Mouse (Mus musculus): ENCODE measurements around the gene Als2cl. TPM values are rescaled to one million over a fixed set of nuclear protein-coding genes. Genes with fewer than 3 reads are reported as not detected.

Als2cl gene
- polyA plus RNA-seq, 1 experiment, result 0.02 TPM

DNA sequence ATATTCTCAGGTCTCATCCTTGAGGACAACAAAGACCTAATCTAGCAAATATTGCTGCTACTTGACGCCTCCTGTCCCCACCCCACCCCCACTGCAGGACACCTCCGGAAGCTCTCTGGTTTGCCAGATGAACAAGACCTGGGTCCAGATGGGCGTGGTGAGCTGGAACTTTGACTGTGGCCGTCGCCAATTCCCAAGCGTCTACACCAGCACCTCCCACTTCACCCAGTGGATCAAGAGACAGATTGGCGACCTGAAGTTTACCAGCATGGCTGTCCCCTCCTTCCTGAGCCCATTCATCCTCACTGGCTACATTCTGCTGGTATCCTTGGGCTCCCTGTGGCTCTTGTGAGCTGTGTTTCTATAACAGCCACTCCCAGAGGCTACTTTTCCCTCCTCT is 23.8 kb upstream of the Als2cl start:
- H3K4me3 ChIP-seq (replicated peaks), result no peak overlapping the region
- peaks cover 23% of the 10 kb centered on the region for H3K4me1 ChIP-seq (ENCODE audit: control insufficient read depth)
- no peaks in the 10 kb centered on the region for H3K9me3 ChIP-seq (ENCODE audit: control insufficient read depth, low read length)
- peaks cover 13% of the 10 kb centered on the region for H3K27me3 ChIP-seq (ENCODE audit: control insufficient read depth)
- H3K36me3 ChIP-seq (ENCODE audit: control insufficient read depth), result no peaks in the 10 kb centered on the region
- no peak for TF ChIP-seq TAL1 (IDR thresholded peaks at IDR 0.05; ENCODE audit: low read length)
- no peak for TF ChIP-seq GATA1 (IDR thresholded peaks at IDR 0.05; ENCODE audit: low read length)

- Histone ChIP-seq H3K4me1 (ENCODE audit: control insufficient read depth) (peaks cover 23% of the 10 kb centered on the region), H3K27me3 (ENCODE audit: control insufficient read depth) (peaks cover 13% of the 10 kb centered on the region), H3K4me3 (replicated peaks) (no peak overlapping the region), H3K36me3 (ENCODE audit: control insufficient read depth) (no peaks in the 10 kb centered on the region), H3K9me3 (ENCODE audit: control insufficient read depth, low read length) (no peaks in the 10 kb centered on the region)
- TF ChIP-seq GATA1 (IDR thresholded peaks at IDR 0.05; ENCODE audit: low read length), result no peak
- TF ChIP-seq TAL1 (IDR thresholded peaks at IDR 0.05; ENCODE audit: low read length), result no peak
Measured at GRCm38 (mm10) chr9:110856920-110857319, 22.8 kb upstream of the Als2cl start.

DNA sequence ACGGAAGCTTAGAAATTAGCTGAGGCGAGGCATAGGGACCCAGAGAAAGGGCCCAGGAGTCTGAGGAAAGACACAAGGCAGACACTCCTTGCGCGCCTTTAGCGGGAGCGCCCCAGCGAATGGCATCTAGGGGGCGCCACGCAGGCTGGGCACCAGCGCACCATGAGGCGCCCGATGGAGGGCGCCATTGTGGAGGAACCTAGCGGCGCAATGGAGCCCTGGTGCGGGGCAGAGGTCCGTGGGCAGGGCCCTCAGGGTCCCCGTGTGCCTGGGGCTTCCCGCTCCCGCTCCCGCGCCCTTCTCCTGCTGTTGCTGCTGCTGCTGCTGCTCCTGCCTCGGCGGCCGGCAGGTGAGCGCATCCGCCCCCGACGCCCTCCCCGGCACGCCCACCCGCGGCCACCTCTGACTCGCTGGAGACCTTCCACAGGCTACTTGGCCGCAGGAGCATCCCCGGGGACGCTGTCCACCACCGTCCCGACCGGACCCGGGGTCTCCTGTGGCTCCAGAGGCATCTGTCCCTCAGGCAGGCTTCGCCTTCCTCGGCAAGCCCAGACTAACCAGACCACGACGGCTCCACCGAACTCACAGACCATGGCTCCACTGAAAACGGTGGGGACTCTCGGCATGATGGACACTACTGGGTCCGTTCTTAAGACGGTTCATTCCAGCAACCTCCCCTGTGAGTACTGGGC is 21.7 kb upstream of the Als2cl start, which contains the start of gene Prss50:
Gene Prss50, plus strand, starts transcription at position 187 of the 692 bp plus-strand sequence.
- Histone ChIP-seq H3K27me3 (ENCODE audit: control insufficient read depth) (peaks cover 13% of the 10 kb centered on the region), H3K36me3 (ENCODE audit: control insufficient read depth) (no peaks in the 10 kb centered on the region), H3K4me3 (replicated peaks) (peak within 1 kb of the TSS; percentile 55), H3K9me3 (ENCODE audit: control insufficient read depth, low read length) (no peaks in the 10 kb centered on the region), H3K4me1 (ENCODE audit: control insufficient read depth) (peaks cover 23% of the 10 kb centered on the region)
- no peak for TF ChIP-seq GATA1 (IDR thresholded peaks at IDR 0.05; ENCODE audit: low read length)
- no peak for TF ChIP-seq TAL1 (IDR thresholded peaks at IDR 0.05; ENCODE audit: low read length)

DNA sequence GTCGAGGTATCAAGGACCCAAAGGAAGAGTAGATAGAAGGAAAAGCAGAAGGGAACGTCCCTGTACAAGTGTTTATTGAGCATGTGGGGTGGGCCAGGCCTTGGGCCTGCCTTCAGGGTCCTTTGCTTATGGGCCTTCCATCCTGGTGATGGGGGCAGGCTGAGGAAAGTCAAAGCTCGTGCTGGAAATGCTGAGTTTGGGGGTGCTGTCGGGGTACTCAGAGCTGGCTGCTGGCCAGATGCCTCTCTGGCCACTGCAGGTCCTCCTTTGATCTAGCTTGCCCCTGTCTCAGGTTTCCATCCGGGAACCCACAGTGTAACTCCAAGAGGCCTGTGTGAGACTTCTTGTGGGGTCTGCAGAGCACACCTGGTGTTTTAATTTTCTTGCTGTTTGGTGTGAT is 21.1 kb upstream of the Als2cl start:
- Histone ChIP-seq H3K4me1 (ENCODE audit: control insufficient read depth) (peaks cover 23% of the 10 kb centered on the region), H3K9me3 (ENCODE audit: control insufficient read depth, low read length) (no peaks in the 10 kb centered on the region), H3K36me3 (ENCODE audit: control insufficient read depth) (no peaks in the 10 kb centered on the region), H3K4me3 (replicated peaks) (no peak overlapping the region), H3K27me3 (ENCODE audit: control insufficient read depth) (peaks cover 13% of the 10 kb centered on the region)
- TF ChIP-seq GATA1 (IDR thresholded peaks at IDR 0.05; ENCODE audit: low read length) (no peak), TAL1 (IDR thresholded peaks at IDR 0.05; ENCODE audit: low read length) (no peak)

DNA sequence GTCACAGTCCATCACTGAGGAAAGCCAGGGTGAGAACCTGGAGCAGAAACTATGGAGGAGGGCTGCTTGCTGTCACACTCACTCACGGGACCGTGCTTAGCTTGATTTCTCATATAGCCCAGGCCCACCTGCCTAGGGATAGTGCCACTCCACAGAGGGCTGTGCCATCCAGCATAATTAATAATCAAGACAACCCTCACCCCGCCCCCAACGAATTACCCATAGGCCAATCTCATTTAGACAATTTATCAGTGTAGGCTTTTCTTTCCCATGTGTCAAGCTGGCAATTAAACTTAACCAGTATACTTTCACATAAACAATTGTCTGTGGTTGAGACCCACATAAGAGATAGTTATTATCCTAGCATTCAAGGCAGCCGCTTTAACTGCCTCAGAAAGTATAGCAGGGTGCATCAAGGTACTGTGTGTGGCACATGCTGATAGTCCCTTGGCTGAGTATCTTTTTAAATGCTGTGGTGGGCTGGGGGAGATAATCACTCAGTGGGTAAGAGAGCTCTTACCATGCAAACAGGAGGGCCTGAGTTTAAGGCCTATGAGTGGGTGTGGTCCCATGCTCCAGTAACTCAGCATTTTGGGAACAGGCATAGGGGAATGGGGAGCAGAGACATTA is 20.6 kb upstream of the Als2cl start:
- H3K4me1 ChIP-seq (ENCODE audit: control insufficient read depth), result peaks cover 23% of the 10 kb centered on the region
- H3K9me3 ChIP-seq (ENCODE audit: control insufficient read depth, low read length), result no peaks in the 10 kb centered on the region
- H3K36me3 ChIP-seq (ENCODE audit: control insufficient read depth), result no peaks in the 10 kb centered on the region
- no peak for TF ChIP-seq GATA1 (IDR thresholded peaks at IDR 0.05; ENCODE audit: low read length)
- TF ChIP-seq TAL1 (IDR thresholded peaks at IDR 0.05; ENCODE audit: low read length), result no peak
- no peak overlapping the region for H3K4me3 ChIP-seq (replicated peaks)
- peaks cover 13% of the 10 kb centered on the region for H3K27me3 ChIP-seq (ENCODE audit: control insufficient read depth)

DNA sequence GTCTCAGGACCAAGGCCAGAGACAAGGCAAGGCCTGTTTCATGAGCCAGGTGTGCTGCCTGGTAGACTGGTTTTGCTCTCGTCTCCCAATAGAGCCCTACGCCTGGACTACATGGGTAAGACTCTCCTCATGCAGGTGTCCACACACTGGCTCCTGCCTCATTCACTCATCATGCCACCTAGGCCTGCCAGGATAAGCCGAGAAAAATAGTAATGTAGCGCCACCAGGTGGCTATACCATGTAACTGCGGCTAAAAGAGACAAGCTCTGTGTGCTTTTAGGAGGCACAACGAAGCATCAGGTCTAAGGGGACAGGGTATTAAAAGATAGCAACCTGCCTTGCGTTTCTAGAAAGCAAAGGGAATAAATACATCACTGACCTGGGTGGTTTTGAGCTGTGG is 8.6 kb upstream of the Als2cl start:
- Histone ChIP-seq H3K4me1 (ENCODE audit: control insufficient read depth) (no peaks in the 10 kb centered on the region), H3K36me3 (ENCODE audit: control insufficient read depth) (no peaks in the 10 kb centered on the region), H3K4me3 (replicated peaks) (no peak overlapping the region), H3K27me3 (ENCODE audit: control insufficient read depth) (peaks cover 21% of the 10 kb centered on the region), H3K9me3 (ENCODE audit: control insufficient read depth, low read length) (no peaks in the 10 kb centered on the region)
- no peak for TF ChIP-seq GATA1 (IDR thresholded peaks at IDR 0.05; ENCODE audit: low read length)
- no peak for TF ChIP-seq TAL1 (IDR thresholded peaks at IDR 0.05; ENCODE audit: low read length)

DNA sequence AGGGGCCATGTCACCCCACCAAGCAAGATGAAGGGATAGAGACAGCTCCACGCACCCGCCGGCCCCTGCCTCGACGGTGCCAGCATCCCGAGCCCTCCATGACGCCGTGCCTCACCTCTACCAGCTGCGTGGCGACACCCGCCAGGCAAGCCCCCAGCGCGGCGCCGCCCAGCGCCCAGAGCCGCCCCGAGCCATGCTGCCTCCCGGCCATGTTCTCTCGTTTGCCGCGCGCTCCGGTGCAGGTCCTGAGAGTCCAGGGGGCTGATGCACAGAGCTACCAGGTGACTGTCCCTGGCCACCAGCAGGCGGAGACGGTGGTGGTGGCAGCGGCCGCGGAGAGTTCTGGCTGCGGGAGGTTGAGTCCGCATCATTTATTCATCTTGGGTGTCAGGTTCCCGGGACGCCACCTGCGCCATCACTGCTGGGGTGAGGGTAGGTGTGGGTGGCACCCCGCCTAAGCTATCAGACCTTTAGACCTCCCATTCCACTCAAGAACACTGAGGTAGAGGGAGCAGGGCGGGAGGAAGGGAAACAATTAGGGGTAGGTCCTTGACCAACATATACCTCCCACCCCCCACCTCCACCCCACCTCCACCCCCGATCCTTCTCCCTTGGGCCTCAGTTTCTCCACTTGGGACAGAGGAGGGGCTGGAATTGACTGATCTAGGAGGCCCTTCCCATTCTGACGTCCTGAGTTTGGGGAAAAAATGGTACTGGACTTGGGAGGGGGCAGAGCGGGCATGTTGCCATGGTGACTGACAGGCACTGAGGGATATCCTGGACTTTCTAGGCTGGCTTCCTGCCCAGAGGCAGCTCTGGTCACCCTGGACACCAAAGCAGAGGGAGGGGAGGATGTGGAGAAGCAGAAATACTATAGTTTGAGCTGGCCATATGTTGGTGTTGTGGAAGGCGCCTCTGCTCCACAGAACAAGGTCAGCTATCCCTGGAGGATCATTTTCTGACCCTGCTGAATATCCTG is 5.7 kb upstream of the Als2cl start:
- Histone ChIP-seq H3K27me3 (ENCODE audit: control insufficient read depth) (peaks cover 27% of the 10 kb centered on the region), H3K9me3 (ENCODE audit: control insufficient read depth, low read length) (no peaks in the 10 kb centered on the region), H3K4me3 (replicated peaks) (no peak overlapping the region), H3K36me3 (ENCODE audit: control insufficient read depth) (no peaks in the 10 kb centered on the region), H3K4me1 (ENCODE audit: control insufficient read depth) (no peaks in the 10 kb centered on the region)
- no peak for TF ChIP-seq TAL1 (IDR thresholded peaks at IDR 0.05; ENCODE audit: low read length)
- TF ChIP-seq GATA1 (IDR thresholded peaks at IDR 0.05; ENCODE audit: low read length), result no peak

GRCm38 (mm10) chr9:110874660-110875191 is 4.9 kb upstream of the Als2cl start:
- no peaks in the 10 kb centered on the region for H3K4me1 ChIP-seq (ENCODE audit: control insufficient read depth)
- H3K9me3 ChIP-seq (ENCODE audit: control insufficient read depth, low read length), result no peaks in the 10 kb centered on the region
- peaks cover 35% of the 10 kb centered on the region for H3K27me3 ChIP-seq (ENCODE audit: control insufficient read depth)
- no peak overlapping the region for H3K4me3 ChIP-seq (replicated peaks)
- TF ChIP-seq TAL1 (IDR thresholded peaks at IDR 0.05; ENCODE audit: low read length), result no peak
- no peak for TF ChIP-seq GATA1 (IDR thresholded peaks at IDR 0.05; ENCODE audit: low read length)
- no peaks in the 10 kb centered on the region for H3K36me3 ChIP-seq (ENCODE audit: control insufficient read depth)
